Mouse (Mus musculus) heart, postnatal 0 days (tissue): Measurements from ENCODE around the gene Fam8a1. TPM values are rescaled to one million over a fixed set of nuclear protein-coding genes. Genes with fewer than 3 reads are reported as not detected.

Source experiments
- ATAC-seq: fragments of 200-750 bp; cut with Nextera tagmentation; 2 replicates; pipeline ENCODE4 v1.8.0; 2017; ENCODE audit warnings: low read depth, moderate number of reproducible peaks, moderate library complexity; ENCODE audit not compliant: insufficient read depth
- DNase-seq: peaks from one replicate; pipeline ENCODE4 v3.0.0-alpha.2; 2016; ENCODE audit warnings: low spot score
- H3K27ac ChIP-seq: fragments of 300-500 bp; sonication (generic); 2 replicates; pipeline ENCODE4 v1.5.1; 2014; ENCODE audit warnings: low read depth, mild to moderate bottlenecking
- H3K27me3 ChIP-seq: fragments of 300-500 bp; sonication (generic); 2 replicates; pipeline ENCODE4 v1.6.1; 2014; ENCODE audit warnings: low read length, mixed read lengths; ENCODE audit not compliant: control insufficient read depth, insufficient read depth
- H3K36me3 ChIP-seq: fragments of 300-500 bp; sonication (generic); replicated peaks from 2 replicates; pipeline ENCODE4 v1.6.1; 2014; ENCODE audit warnings: low read length, mixed read lengths; ENCODE audit not compliant: control insufficient read depth, insufficient read depth
- H3K4me1 ChIP-seq: fragments of 300-500 bp; sonication (generic); 2 replicates; pipeline ENCODE4 v1.6.1; 2014; ENCODE audit warnings: antibody characterized with exemption; ENCODE audit not compliant: control insufficient read depth, insufficient read depth
- H3K4me2 ChIP-seq: fragments of 300-500 bp; sonication (generic); 2 replicates; pipeline ENCODE4 v1.6.1; 2014; ENCODE audit warnings: low read depth, mild to moderate bottlenecking, low read length, moderate library complexity
- H3K4me3 ChIP-seq: fragments of 300-500 bp; sonication (generic); 2 replicates; pipeline ENCODE4 v1.5.1; 2014; ENCODE audit warnings: low read depth, low read length
- H3K9ac ChIP-seq: fragments of 300-500 bp; sonication (generic); replicated peaks from 2 replicates; pipeline ENCODE4 v1.6.1; 2014; ENCODE audit warnings: low read depth, low read length, mixed read lengths
- H3K9me3 ChIP-seq: fragments of 300-500 bp; sonication (generic); replicated peaks from 2 replicates; pipeline ENCODE4 v1.6.1; 2016; ENCODE audit warnings: low read length; ENCODE audit not compliant: control insufficient read depth
- CTCF ChIP-seq: IDR thresholded peaks from 2 replicates; pipeline ENCODE4 v1.5.1; 2016; ENCODE audit warnings: antibody characterized with exemption, control low read depth, low read depth
- EP300 ChIP-seq: IDR thresholded peaks from 2 replicates; pipeline ENCODE4 v1.6.1; 2016; ENCODE audit warnings: antibody characterized with exemption, low read depth
- WGBS: fragments of 180-500 bp; shearing (Covaris S2); extraction: QIAGEN DNeasy Blood & Tissue Kit; methylation state at CpG from one replicate; pipeline ENCODE4 v1.1.7; 2014; 5-methylcytosine and 5-hydroxymethylcytosine counted together
- polyA plus RNA-seq: library from polyadenylated mRNA; unstranded; fragments of >200 nt; fragmentation: Nextera tagmentation; extraction: Ambion mirVana; gene quantifications from 2 replicates; pipeline ENCODE4 v1.2.1, GENCODE M21; 2015
- total RNA-seq: library from RNA; depleted of rRNA; stranded (reverse); fragments of >200 nt; gene quantifications from 2 replicates; pipeline ENCODE4 v1.2.3, GENCODE M21; 2014; ENCODE audit warnings: low replicate concordance

Fam8a1 gene
- total and polyA plus RNA-seq, 2 experiments from 2014 or later: 8.0 to 15.5 TPM

- TF ChIP-seq EP300 (no peak), CTCF (no peak)
- Histone ChIP-seq H3K4me2 (no peak overlapping the region), H3K27ac (no peak overlapping the region), H3K36me3 (peaks cover 60% of the 10 kb centered on the region), H3K9me3 (no peaks in the 10 kb centered on the region), H3K4me3 (no peak overlapping the region), H3K27me3 (no peaks in the 10 kb centered on the region), H3K4me1 (no peaks in the 10 kb centered on the region; the same call in 1 of the 2 replicates), H3K9ac (no peak overlapping the region)
- ATAC-seq (no peak), DNase-seq (no peak)
- WGBS: 80% methylated on average over 4 of the region's 4 CpGs
Measured at GRCm38 (mm10) chr13:46677721-46678120, 8.4 kb downstream of the Fam8a1 start.

GRCm38 (mm10) chr13:46682921-46683320 is 13.6 kb downstream of the Fam8a1 start:
- Histone ChIP-seq H3K27me3 (no peaks in the 10 kb centered on the region), H3K36me3 (peaks cover 62% of the 10 kb centered on the region), H3K27ac (no peak overlapping the region), H3K4me3 (no peak overlapping the region), H3K4me2 (no peak overlapping the region), H3K9me3 (no peaks in the 10 kb centered on the region), H3K9ac (no peak overlapping the region), H3K4me1 (no peaks in the 10 kb centered on the region; the same call in 1 of the 2 replicates)
- 33% methylated on average over 2 of the region's 2 CpGs for WGBS
- ATAC-seq (peak; percentile 67; the same call in 1 of the 2 replicates), DNase-seq (peak; percentile 63)
- TF ChIP-seq EP300: no peak
- TF ChIP-seq CTCF: no peak

GRCm38 (mm10) chr13:46683370-46683769 is 14.0 kb downstream of the Fam8a1 start:
- no peak for DNase-seq
- Histone ChIP-seq H3K4me1 (no peaks in the 10 kb centered on the region; the same call in 1 of the 2 replicates), H3K4me2 (no peak overlapping the region), H3K9me3 (no peaks in the 10 kb centered on the region), H3K4me3 (no peak overlapping the region), H3K27me3 (no peaks in the 10 kb centered on the region), H3K36me3 (peaks cover 62% of the 10 kb centered on the region), H3K9ac (no peak overlapping the region), H3K27ac (no peak overlapping the region)
- WGBS: 76% methylated on average over 1 of the region's 1 CpGs
- TF ChIP-seq CTCF (no peak), EP300 (no peak)
- no peak for ATAC-seq

- peaks cover 31% of the 10 kb centered on the region for H3K36me3 ChIP-seq
- WGBS: 83% methylated on average over 4 of the region's 4 CpGs
Measured at GRCm38 (mm10) chr13:46690559-46691241, 21.4 kb downstream of the Fam8a1 start.

GRCm38 (mm10) chr13:46695296-46695908 is 26.1 kb downstream of the Fam8a1 start:
- DNase-seq (peak; percentile 55), ATAC-seq (no peak)
- H3K27me3 ChIP-seq: no peaks in the 10 kb centered on the region
- no peak overlapping the region for H3K4me3 ChIP-seq
- no peak overlapping the region for H3K27ac ChIP-seq
- H3K9me3 ChIP-seq: no peaks in the 10 kb centered on the region
- no peak overlapping the region for H3K9ac ChIP-seq
- peaks cover 41% of the 10 kb centered on the region for H3K36me3 ChIP-seq
- no peak overlapping the region for H3K4me2 ChIP-seq
- WGBS: 76% methylated on average over 1 of the region's 1 CpGs
- H3K4me1 ChIP-seq: no peaks in the 10 kb centered on the region
- no peak for TF ChIP-seq CTCF

More at GRCm38 (mm10) chr13:46690559-46691241, 21.4 kb downstream of the Fam8a1 start:
- H3K27me3 ChIP-seq: no peaks in the 10 kb centered on the region
- H3K9ac ChIP-seq: no peak overlapping the region
- no peak overlapping the region for H3K4me3 ChIP-seq
- H3K4me2 ChIP-seq: no peak overlapping the region
- DNase-seq (no peak), ATAC-seq (no peak)
- no peaks in the 10 kb centered on the region for H3K4me1 ChIP-seq
- no peaks in the 10 kb centered on the region for H3K9me3 ChIP-seq
- TF ChIP-seq EP300 (no peak), CTCF (no peak)
- H3K27ac ChIP-seq: no peak overlapping the region

GRCm38 (mm10) chr13:46695932-46696331 is 26.6 kb downstream of the Fam8a1 start:
- no peak overlapping the region for H3K9ac ChIP-seq
- H3K4me2 ChIP-seq: no peak overlapping the region
- TF ChIP-seq EP300 (no peak), CTCF (no peak)
- H3K27me3 ChIP-seq: no peaks in the 10 kb centered on the region
- H3K4me1 ChIP-seq: no peaks in the 10 kb centered on the region
- no peak overlapping the region for H3K27ac ChIP-seq
- DNase-seq (no peak), ATAC-seq (no peak)
- WGBS: 91% methylated on average over 1 of the region's 1 CpGs
- no peaks in the 10 kb centered on the region for H3K9me3 ChIP-seq
- no peak overlapping the region for H3K4me3 ChIP-seq
- peaks cover 40% of the 10 kb centered on the region for H3K36me3 ChIP-seq
